Mouse (Mus musculus) right cerebral cortex, postnatal 14 days (tissue): Measurements from ENCODE around the gene Hsd3b2.
"Not testable (repeated sequence)": the region's sequence is repeated elsewhere in the genome, so short reads cannot be mapped to it uniquely, and the experiment has no call there.

Source experiments
- DNase-seq: peaks from one replicate; pipeline ENCODE4 v3.0.0; 2022

Hsd3b2 gene

DNA sequence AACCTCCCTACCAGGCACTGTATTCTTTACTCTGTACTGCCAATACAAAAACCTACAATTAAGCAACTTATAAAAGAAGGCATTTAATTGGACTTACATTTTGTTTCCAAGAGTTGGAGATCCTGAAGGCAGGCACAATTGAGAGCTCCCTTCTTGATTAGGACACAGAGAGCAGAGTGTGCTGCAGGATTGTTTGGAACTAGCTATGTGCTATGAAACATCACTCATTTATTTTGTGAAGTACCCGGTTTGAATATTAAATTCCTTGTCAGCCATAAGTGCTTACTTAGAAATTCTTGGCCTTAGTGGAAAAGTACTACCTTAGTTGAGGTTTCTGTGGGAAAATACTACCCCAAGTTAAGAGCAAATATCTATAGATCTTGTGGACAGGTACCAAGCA, at the start of gene Hsd3b2:
Gene Hsd3b2, minus strand, starts transcription at position 168 of the 400 bp plus-strand sequence.
- no peak for DNase-seq

DNA sequence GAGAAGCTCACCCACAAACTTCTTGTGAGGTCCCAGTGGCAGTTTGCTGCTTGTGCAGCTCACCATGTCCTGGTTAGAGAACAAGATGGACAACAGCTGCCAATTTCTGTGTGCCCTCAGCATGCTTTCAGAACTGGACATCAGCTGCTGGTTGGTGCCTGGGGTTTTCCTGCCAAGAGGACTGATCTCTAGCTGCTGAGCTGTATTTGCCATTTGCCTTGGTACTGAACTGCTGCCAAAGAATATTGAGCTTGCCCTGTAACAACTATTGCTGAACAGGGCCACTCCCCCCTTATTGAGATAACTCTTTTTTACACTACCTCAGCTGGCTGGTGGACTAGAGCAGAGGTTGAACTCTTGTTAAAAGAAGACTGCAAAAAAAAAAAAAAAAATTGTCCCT, 39.8 kb upstream of the Hsd3b2 start:
- no peak for DNase-seq

DNA sequence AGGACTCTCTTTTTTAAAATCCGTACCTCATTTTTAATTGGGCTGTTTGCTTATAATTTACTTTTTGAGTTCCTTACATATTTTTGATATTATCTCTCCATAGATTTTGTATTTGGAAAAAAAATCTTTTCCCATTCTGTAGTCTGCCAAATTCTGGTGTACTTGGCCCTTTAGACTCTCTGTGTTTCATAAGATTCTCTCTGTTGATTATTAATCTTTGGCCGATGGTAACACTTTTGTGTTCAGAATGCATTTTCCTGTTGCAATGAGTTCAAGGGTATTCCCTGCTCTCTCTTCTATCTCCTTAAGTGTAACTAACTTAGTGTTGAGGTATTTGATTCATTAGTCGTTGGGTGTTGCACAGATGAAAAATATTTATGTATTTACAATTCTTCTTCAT, 32.5 kb upstream of the Hsd3b2 start:
- DNase-seq = no peak

DNA sequence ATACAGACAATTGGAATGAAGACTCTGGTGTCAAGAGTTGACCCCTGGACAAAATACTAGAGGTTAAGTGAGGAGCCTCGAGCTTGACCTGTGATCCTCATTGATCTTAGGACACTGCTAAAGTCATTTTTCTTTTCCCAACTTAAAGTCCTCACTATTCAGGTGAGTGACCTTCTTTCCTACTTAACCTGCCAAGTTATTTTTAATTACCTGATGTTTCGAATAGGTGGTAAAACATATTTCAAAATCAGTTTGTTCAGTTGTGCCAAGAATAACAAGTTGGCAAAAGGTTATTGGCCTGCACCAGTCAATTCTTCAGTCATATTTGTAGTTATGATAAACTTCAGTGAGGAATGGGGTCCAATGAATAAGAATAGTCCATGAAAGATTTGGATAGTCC, 27.8 kb upstream of the Hsd3b2 start:
- DNase-seq = no peak

DNA sequence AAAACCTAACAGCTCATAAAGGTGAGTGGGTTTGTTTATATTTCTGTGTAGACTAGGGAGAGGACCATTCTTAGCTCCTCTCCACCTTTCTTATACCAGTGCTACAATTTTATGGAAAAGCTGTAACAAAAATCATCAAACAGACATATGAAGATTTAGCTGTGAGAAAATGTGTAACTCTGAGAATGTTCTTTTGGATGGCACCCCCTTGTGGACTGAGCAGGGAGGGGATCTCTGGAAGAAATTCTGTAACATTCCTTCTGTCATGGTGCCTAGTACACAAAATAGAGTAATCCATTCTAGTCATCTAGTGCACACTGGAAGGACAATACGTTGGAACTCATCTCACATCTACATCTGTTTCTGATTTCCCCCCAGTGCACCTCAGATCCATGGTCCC, 16.7 kb upstream of the Hsd3b2 start:
- DNase-seq = not testable (repeated sequence)

DNA sequence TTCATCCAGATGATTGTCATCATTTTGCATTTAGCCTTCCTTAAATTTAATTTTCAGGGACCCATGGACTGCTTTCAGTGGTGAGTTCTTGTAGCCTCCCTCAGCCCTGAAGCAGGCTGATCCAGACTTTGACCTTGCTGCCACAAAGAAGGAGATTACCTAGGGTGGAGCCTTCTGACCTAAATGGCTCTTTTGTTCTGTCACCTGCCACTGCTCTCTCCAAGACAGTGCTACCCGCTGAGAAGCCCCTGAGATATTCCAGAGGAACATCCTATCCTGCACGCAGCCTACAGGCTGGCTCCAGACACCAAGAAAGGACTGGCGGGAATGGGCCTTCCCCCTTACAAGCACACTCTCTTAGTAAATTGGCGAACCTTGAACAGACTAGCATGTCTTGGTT, 10.0 kb upstream of the Hsd3b2 start:
- no peak for DNase-seq

DNA sequence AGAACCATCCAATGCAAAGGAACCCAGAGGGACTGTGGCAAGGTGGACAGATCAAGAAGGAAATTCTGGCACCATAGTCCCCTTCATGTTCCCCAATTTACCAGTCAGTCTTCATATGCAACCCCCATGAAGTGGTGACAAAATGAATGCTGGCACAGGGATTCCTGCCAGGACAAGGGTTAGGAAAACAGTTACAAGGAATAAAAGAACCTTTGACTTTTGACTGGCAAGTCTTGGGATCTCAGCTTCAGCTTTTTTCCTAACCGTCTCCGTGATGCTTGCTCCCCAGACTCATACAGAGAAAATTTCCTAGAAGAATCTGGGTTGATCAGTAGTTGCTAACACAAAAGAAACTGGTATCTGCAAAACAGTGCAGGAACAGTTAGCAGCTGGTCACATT, 9.4 kb upstream of the Hsd3b2 start:
- DNase-seq = no peak

DNA sequence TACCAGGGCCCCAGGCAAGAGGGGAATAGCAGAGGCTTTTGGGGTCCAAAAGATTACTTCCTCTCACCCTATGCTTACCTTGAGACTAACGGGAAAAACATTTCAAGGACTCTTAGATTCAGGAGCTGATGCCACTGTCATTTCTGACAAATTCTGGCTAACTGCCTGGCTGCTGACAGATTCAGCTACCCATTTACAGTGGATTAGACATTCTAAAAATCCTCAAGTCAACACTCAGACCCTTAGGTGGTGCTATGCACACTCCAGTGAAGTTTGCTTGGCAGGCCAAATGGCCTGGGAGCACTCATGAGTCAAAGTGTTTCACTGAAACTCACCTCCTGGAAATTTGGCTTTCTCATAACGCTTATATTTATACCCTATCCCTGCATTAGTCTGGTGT, 1.9 kb upstream of the Hsd3b2 start:
- no peak for DNase-seq

DNA sequence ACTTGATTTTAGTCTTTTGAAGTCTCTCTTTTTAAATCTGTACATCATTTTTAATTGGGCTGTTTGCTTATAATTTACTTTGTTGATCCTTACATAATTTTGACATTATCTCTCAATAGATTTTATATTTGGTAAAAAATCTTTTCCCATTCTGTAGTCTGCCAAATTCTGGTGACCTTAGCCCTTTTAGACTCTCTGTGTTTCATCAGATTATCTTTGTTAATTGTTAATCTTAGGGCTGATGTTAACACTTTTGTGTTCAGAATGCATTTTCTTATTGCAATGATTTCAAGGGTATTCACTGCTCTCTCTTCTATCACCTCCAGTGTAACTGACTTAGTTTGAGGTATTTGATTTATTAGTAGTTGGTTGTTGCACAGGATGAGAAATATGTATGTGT, 3.6 kb downstream of the Hsd3b2 start:
- DNase-seq = no peak

DNA sequence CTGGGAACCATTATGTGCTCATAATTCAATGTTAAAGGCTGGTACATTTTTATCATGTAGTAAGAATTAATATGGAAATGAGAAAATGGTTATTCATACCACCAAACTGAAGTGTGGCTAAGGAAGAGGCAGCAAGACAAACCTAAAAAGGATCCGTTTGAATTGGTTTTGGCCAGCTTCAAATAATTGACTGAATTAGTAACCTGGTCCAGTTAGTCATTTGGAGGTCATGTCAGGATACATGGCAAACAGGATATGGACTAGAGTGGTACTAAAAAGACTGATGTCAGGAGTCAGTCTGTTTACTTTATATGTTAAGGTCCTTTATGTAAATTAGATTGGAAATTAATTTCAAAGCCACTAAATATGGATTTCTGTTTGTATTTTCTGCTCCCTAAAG, 41.9 kb downstream of the Hsd3b2 start:
- no peak for DNase-seq

DNA sequence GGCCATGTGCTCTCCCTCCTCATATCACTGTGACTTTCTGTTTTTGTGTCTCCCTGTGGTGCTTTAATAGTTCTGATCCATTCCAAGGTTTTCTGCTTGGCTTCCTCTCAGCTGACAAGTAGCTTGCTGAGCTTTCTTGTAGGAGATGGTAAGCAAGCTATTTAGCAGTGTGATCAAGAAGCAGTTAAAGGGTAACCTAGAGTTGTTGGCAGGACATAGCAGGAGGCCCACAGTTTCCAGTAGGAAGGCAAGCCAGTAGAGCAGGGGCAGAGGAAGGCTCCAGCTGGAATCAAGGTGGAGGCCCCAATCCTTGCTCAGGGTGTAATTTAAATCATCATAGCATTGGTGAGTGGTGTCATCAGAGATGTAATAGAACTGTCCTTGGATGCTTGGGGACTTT, 43.6 kb downstream of the Hsd3b2 start:
- DNase-seq = no peak
